Mouse (Mus musculus) testis, adult 2 months (tissue): ENCODE measurements around the gene Tmem174.

Experiments used
- CTCF ChIP-seq: fragments of 200-500 bp; IDR thresholded peaks from 2 replicates; pipeline ENCODE4 v1.5.1; 2012; ENCODE audit warnings: low read depth, mild to moderate bottlenecking, inconsistent platforms, low read length, moderate library complexity; ENCODE audit not compliant: control insufficient read depth, insufficient read depth, insufficient replicate concordance
- POLR2A ChIP-seq: fragments of 200-500 bp; IDR thresholded peaks from 2 replicates; pipeline ENCODE4 v1.6.1; 2012; ENCODE audit warnings: low read depth, mild to moderate bottlenecking, inconsistent platforms, low read length, moderate library complexity; ENCODE audit not compliant: control insufficient read depth

GRCm38 (mm10) chr13:98652194-98652593 is 15.0 kb upstream of the Tmem174 start:
- no peak for TF ChIP-seq CTCF
- no peak for TF ChIP-seq POLR2A
